Comparison of ENCODE assay signal across 9 mouse cellular contexts in the genomic region with DNA sequence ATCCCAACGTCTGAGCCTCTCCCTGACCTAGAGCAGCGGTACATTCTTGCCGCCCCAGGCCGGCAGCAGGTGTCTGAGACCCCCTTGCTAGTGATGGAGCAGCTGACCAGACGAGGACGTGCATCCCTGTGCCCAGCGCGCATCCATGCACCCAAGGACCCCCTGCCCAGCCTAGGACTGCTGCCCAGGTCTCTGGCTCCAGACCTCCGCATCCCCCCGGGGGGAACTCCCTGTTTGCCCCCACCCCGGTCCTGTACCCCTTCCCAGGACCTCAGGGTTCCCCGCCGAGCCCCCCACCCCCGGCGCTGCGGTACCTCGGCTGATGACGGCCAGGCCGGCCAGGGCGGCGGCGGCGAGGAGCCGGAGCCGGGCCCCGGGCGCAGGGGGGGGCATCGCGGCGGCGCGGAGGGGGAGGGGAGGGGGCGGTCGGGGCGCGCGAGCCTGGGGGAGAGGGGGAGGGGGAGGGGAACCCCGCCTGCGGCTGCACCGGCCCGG. TPM values are rescaled to one million over a fixed set of nuclear protein-coding genes. Genes with fewer than 3 reads are reported as not detected.
DNase-seq lines count a peak whose midpoint lies in the region; ATAC-seq and TF ChIP-seq lines count a peak whose summit lies in the region.
"Had no signal": no experiment of that assay in that cellular context is flagged by ENCODE, and none has a peak within 500 bp of the region (broad histone marks: within the 10 kb centered on the region; RNA-seq: fewer than 3 reads in every experiment).

Iglon5 (minus strand) TSS at position 445 of the 495 bp plus-strand sequence.

- H3K36me3 ChIP-seq in heart, embryonic 13.5 days = no peaks in the 10 kb centered on the region
- H3K36me3 ChIP-seq in hindbrain, embryonic 11.5 days (ENCODE audit: control insufficient read depth, insufficient read depth, low read length) = no peaks in the 10 kb centered on the region
- H3K36me3 ChIP-seq in liver, embryonic 12.5 days = no peaks in the 10 kb centered on the region
- H3K36me3 ChIP-seq: G1E had no signal

- H3K27ac ChIP-seq in heart, embryonic 13.5 days (replicated peaks) = no peak within 1 kb of the TSS
- H3K27ac ChIP-seq in cerebellum, adult 2 months (ENCODE audit: insufficient read depth, low read length) = peak within 1 kb of the TSS; percentile 92
- H3K27ac ChIP-seq in hindbrain, embryonic 11.5 days (ENCODE audit: low read depth, low read length) = peak within 1 kb of the TSS; percentile 74
- H3K27ac ChIP-seq in liver, embryonic 12.5 days = no peak within 1 kb of the TSS

- ATAC-seq in heart, embryonic 13.5 days (ENCODE audit: extremely low read depth, insufficient number of reproducible peaks, low FRiP score, low TSS enrichment) = no peak
- ATAC-seq in hindbrain, embryonic 11.5 days (ENCODE audit: low FRiP score) = peak; percentile 80
- ATAC-seq in liver, embryonic 12.5 days = no peak

- TF ChIP-seq POLR2A in cerebellum, adult 2 months (IDR thresholded peaks at IDR 0.05; ENCODE audit: borderline replicate concordance, insufficient read depth, low read length) = no peak

- H3K4me1 ChIP-seq in heart, embryonic 13.5 days = peaks cover 9% of the 10 kb centered on the region; the same call in 1 of the 2 replicates
- H3K4me1 ChIP-seq in cerebellum, adult 2 months (ENCODE audit: control insufficient read depth, insufficient read depth, low read length) = peaks cover 6% of the 10 kb centered on the region
- H3K4me1 ChIP-seq in hindbrain, embryonic 11.5 days (replicated peaks; ENCODE audit: control insufficient read depth, insufficient read depth, low read length) = no peaks in the 10 kb centered on the region
- H3K4me1 ChIP-seq in liver, embryonic 12.5 days = no peaks in the 10 kb centered on the region

- TF ChIP-seq CTCF in cerebellum, adult 2 months (IDR thresholded peaks at IDR 0.05; ENCODE audit: borderline replicate concordance, insufficient read depth, low read depth, low read length) = no peak

- peak within 1 kb of the TSS; percentile 49 for H3K4me3 ChIP-seq in heart, embryonic 13.5 days
- H3K4me3 ChIP-seq in cerebellum, adult 2 months (replicated peaks; ENCODE audit: insufficient read depth, low read depth, low read length) = peak within 1 kb of the TSS; percentile 93
- H3K4me3 ChIP-seq in hindbrain, embryonic 11.5 days (ENCODE audit: low read depth, low read length) = peak within 1 kb of the TSS; percentile 71
- peak within 1 kb of the TSS; percentile 40 for H3K4me3 ChIP-seq in liver, embryonic 12.5 days

- WGBS in heart, embryonic 13.5 days = 2% methylated on average over 11 of the region's 41 CpGs
- 1% methylated on average over 25 of the region's 41 CpGs for WGBS in cerebellum, adult 2 months
- 1% methylated on average over 11 of the region's 41 CpGs for WGBS in hindbrain, embryonic 11.5 days
- WGBS in liver, embryonic 12.5 days (ENCODE audit: insufficient replicate concordance) = 5% methylated on average over 12 of the region's 41 CpGs

- intact Hi-C loops in heart, postnatal 25 days (cut with DNase I) = no loop called here

- H3K9ac ChIP-seq in heart, embryonic 13.5 days = peak within 1 kb of the TSS; percentile 70
- H3K9ac ChIP-seq in hindbrain, embryonic 11.5 days (ENCODE audit: low read depth, low read length) = peak within 1 kb of the TSS; percentile 80
- peak within 1 kb of the TSS; percentile 12; the same call in 1 of the 2 replicates for H3K9ac ChIP-seq in liver, embryonic 12.5 days

- H3K4me2 ChIP-seq in heart, embryonic 13.5 days = peak within 1 kb of the TSS; percentile 68
- peak within 1 kb of the TSS; percentile 74 for H3K4me2 ChIP-seq in hindbrain, embryonic 11.5 days (replicated peaks; ENCODE audit: low read depth, low read length)
- H3K4me2 ChIP-seq in liver, embryonic 12.5 days = peak within 1 kb of the TSS; percentile 58

- DNase-seq in heart, postnatal 25 days (ENCODE audit: low spot score) = no peak
- DNase-seq in cerebellum, adult 2 months = peak; percentile 57 to 63
- DNase-seq in hindbrain, embryonic 11.5 days (ENCODE audit: low spot score) = peak; percentile 46
- DNase-seq in spleen, postnatal 14 days (ENCODE audit: low spot score in 2 of 2) = no peak
- DNase-seq in adrenal gland, postnatal 14 days = no peak
- no peak for DNase-seq in spleen, postnatal 36 days (ENCODE audit: low spot score in 2 of 2)

- peaks cover 68% of the 10 kb centered on the region for H3K27me3 ChIP-seq in heart, embryonic 13.5 days (replicated peaks)
- no peaks in the 10 kb centered on the region for H3K27me3 ChIP-seq in cerebellum, adult 2 months (ENCODE audit: control insufficient read depth, insufficient read depth, low read length)
- H3K27me3 ChIP-seq in hindbrain, embryonic 11.5 days (ENCODE audit: control insufficient read depth, insufficient read depth, low read length) = no peaks in the 10 kb centered on the region
- H3K27me3 ChIP-seq in liver, embryonic 12.5 days (replicated peaks) = peaks cover 47% of the 10 kb centered on the region

- H3K9me3 ChIP-seq in heart, embryonic 13.5 days = no peaks in the 10 kb centered on the region
- no peaks in the 10 kb centered on the region for H3K9me3 ChIP-seq in hindbrain, embryonic 11.5 days (ENCODE audit: control insufficient read depth, low read length)
- H3K9me3 ChIP-seq in liver, embryonic 12.5 days (replicated peaks) = no peaks in the 10 kb centered on the region
- H3K9me3 ChIP-seq: G1E had no signal

RNA-seq across cellular contexts. Expression of gene Iglon5, which starts in this region (rescaled TPM):
- 0.09 and 0.12 TPM in 2 replicates for polyA plus RNA-seq in heart, embryonic 13.5 days (2015; fragmentation: Nextera tagmentation; extraction: Ambion mirVana)
- under 1 TPM; 0.13 to 0.22 TPM for total RNA-seq in heart, postnatal 25 days (2021)
- 79.6 and 82.4 TPM in 2 replicates for polyA plus RNA-seq in cerebellum, adult 2 months (2012; rRNA removed)
- 2.7 and 2.9 TPM in 2 replicates for polyA plus RNA-seq in hindbrain, embryonic 11.5 days (2014; fragmentation: Nextera tagmentation; extraction: Ambion mirVana)
- polyA plus RNA-seq in liver, embryonic 12.5 days (2016; fragmentation: Nextera tagmentation; extraction: Ambion mirVana) = 0.05 TPM in 1 of 2 replicates, not detected in the other
- total RNA-seq in adrenal gland, postnatal 14 days (2021) = 1.9 and 2.1 TPM in 2 replicates
- polyA plus RNA-seq: G1E had no signal

Comparison
In these comparisons a context has a peak if more than half of its experiments do, and no peak if none do; other contexts are left out.
1. RNA of gene Iglon5 (polyA plus RNA-seq): 79.6 to 82.4 TPM in cerebellum, adult 2 months; 2.7 to 2.9 TPM in hindbrain, embryonic 11.5 days, 0.09 to 0.12 TPM in heart, embryonic 13.5 days and 0.05 TPM in liver, embryonic 12.5 days; every median in the first group is over 10 times any median in the second.
2. H3K27ac ChIP-seq: peak in cerebellum, adult 2 months (single experiment) and hindbrain, embryonic 11.5 days (single experiment); none in heart, embryonic 13.5 days (single experiment) and liver, embryonic 12.5 days (single experiment).
3. H3K4me3 ChIP-seq: peak in every context shown above with its lines; median percentile 93 in cerebellum, adult 2 months; 71 in hindbrain, embryonic 11.5 days; 49 in heart, embryonic 13.5 days; 40 in liver, embryonic 12.5 days.
4. H3K9ac ChIP-seq: peak in every context shown above with its lines; median percentile 80 in hindbrain, embryonic 11.5 days; 70 in heart, embryonic 13.5 days; 12 in liver, embryonic 12.5 days.
5. DNase-seq: peak in cerebellum, adult 2 months (2 of 2) and hindbrain, embryonic 11.5 days (single experiment); none in heart, postnatal 25 days (single experiment), spleen, postnatal 14 days (0 of 2), adrenal gland, postnatal 14 days (single experiment) and spleen, postnatal 36 days (0 of 2).
6. Peak in every context shown above with its lines, with median percentiles within 50 percentile points of each other: H3K4me2 ChIP-seq.